Mouse (Mus musculus) kidney, adult 18-20 months (tissue): Measurements from ENCODE around the gene Eif2d.
A peak's percentile ranks its signal among the peaks of the same experiment; 100 is the strongest.

Source experiments
- DNase-seq: peaks from one replicate; pipeline ENCODE4 v3.0.0; 2021

Gene Eif2d

GRCm38 (mm10) chr1:131185821-131186506 is 33.0 kb downstream of the Eif2d start:
- DNase-seq: no peak

- no peak for DNase-seq
Measured at GRCm38 (mm10) chr1:131186995-131187394, 34.0 kb downstream of the Eif2d start.

GRCm38 (mm10) chr1:131187856-131188255 is 34.9 kb downstream of the Eif2d start:
- DNase-seq: no peak

- DNase-seq: no peak
Measured at GRCm38 (mm10) chr1:131188655-131189054, 35.7 kb downstream of the Eif2d start.

- DNase-seq: peak; percentile 48
Measured at GRCm38 (mm10) chr1:131193746-131194145, 40.8 kb downstream of the Eif2d start.

- DNase-seq: no peak
Measured at GRCm38 (mm10) chr1:131195653-131196052, 42.7 kb downstream of the Eif2d start.

GRCm38 (mm10) chr1:131196107-131196506 is 43.1 kb downstream of the Eif2d start:
- no peak for DNase-seq

GRCm38 (mm10) chr1:131198417-131198960 is 45.5 kb downstream of the Eif2d start:
- DNase-seq: no peak

- DNase-seq: no peak
Measured at GRCm38 (mm10) chr1:131199118-131199821, 46.3 kb downstream of the Eif2d start.

GRCm38 (mm10) chr1:131199976-131200375 is 47.0 kb downstream of the Eif2d start:
- no peak for DNase-seq

GRCm38 (mm10) chr1:131200588-131200987 is 47.6 kb downstream of the Eif2d start:
- no peak for DNase-seq

GRCm38 (mm10) chr1:131201391-131201790 is 48.4 kb downstream of the Eif2d start:
- no peak for DNase-seq

GRCm38 (mm10) chr1:131204461-131204860 is 51.5 kb downstream of the Eif2d start:
- DNase-seq: no peak

GRCm38 (mm10) chr1:131206342-131206741 is 53.4 kb downstream of the Eif2d start:
- no peak for DNase-seq

- DNase-seq: peak; percentile 50
Measured at GRCm38 (mm10) chr1:131207531-131207930, 54.5 kb downstream of the Eif2d start.

GRCm38 (mm10) chr1:131208081-131208480 is 55.1 kb downstream of the Eif2d start:
- DNase-seq: no peak

GRCm38 (mm10) chr1:131208800-131209199 is 55.8 kb downstream of the Eif2d start:
- no peak for DNase-seq

- DNase-seq: no peak
Measured at GRCm38 (mm10) chr1:131209971-131210426, 57.0 kb downstream of the Eif2d start.

- no peak for DNase-seq
Measured at GRCm38 (mm10) chr1:131211655-131212054, 58.7 kb downstream of the Eif2d start.

- no peak for DNase-seq
Measured at GRCm38 (mm10) chr1:131212956-131213355, 60.0 kb downstream of the Eif2d start.

- DNase-seq: no peak
Measured at GRCm38 (mm10) chr1:131213361-131213760, 60.4 kb downstream of the Eif2d start.

- DNase-seq: no peak
Measured at GRCm38 (mm10) chr1:131218933-131219332, 66.0 kb downstream of the Eif2d start.

- no peak for DNase-seq
Measured at GRCm38 (mm10) chr1:131221822-131222590, 69.0 kb downstream of the Eif2d start.
